Mouse (Mus musculus): ENCODE results near the gene Hyal3. TPM values are rescaled to one million over a fixed set of nuclear protein-coding genes. Genes with fewer than 3 reads are reported as not detected.
"Not testable (repeated sequence)": the region's sequence is repeated elsewhere in the genome, so short reads cannot be mapped to it uniquely, and the experiment has no call there.

Gene Hyal3
- polyA plus RNA-seq, 2 experiments, result 1.2 to 1.4 TPM

GRCm38 (mm10) chr9:107570016-107570415 lies 10.6 kb upstream of the Hyal3 start:
- Histone ChIP-seq H3K9ac (ENCODE audit: low read depth, low read length, severe bottlenecking) (peak overlapping the region; percentile 78), H3K36me3 (ENCODE audit: control insufficient read depth, insufficient read depth, low read length) (peaks cover 43% of the 10 kb centered on the region), H3K4me1 (ENCODE audit: control insufficient read depth, insufficient read depth, low read length) (peaks cover 27% of the 10 kb centered on the region), H3K4me2 (replicated peaks; ENCODE audit: low read depth, low read length, severe bottlenecking) (peak overlapping the region; percentile 93), H3K27ac (replicated peaks; ENCODE audit: low read depth, low read length) (peak overlapping the region; percentile 75; the same call in 1 of the 2 replicates), H3K4me3 (replicated peaks; ENCODE audit: low read length) (peak overlapping the region; percentile 75), H3K9me3 (ENCODE audit: control insufficient read depth, low read length) (no peaks in the 10 kb centered on the region), H3K27me3 (ENCODE audit: control insufficient read depth, insufficient read depth, low read length) (no peaks in the 10 kb centered on the region)
- DNase-seq (ENCODE audit: low spot score) (no peak), ATAC-seq (ENCODE audit: low FRiP score, low read depth) (no peak)
- WGBS, result 31% methylated on average over 13 of the region's 13 CpGs
- TF ChIP-seq POLR2A (IDR thresholded peaks at IDR 0.05; ENCODE audit: borderline replicate concordance, extremely low read depth, insufficient read depth, insufficient read length), result no peak

GRCm38 (mm10) chr9:107570845-107571244 lies 9.8 kb upstream of the Hyal3 start:
- 91% methylated on average over 21 of the region's 21 CpGs for WGBS
- H3K4me3 ChIP-seq (replicated peaks; ENCODE audit: low read length), result peak overlapping the region; percentile 75
- peaks cover 27% of the 10 kb centered on the region for H3K4me1 ChIP-seq (ENCODE audit: control insufficient read depth, insufficient read depth, low read length)
- no peak for ATAC-seq (ENCODE audit: low FRiP score, low read depth)
- no peak for DNase-seq (ENCODE audit: low spot score)
- no peaks in the 10 kb centered on the region for H3K9me3 ChIP-seq (ENCODE audit: control insufficient read depth, low read length)
- no peak overlapping the region; the same call in 1 of the 2 replicates for H3K9ac ChIP-seq (ENCODE audit: low read depth, low read length, severe bottlenecking)
- peaks cover 37% of the 10 kb centered on the region for H3K36me3 ChIP-seq (ENCODE audit: control insufficient read depth, insufficient read depth, low read length)
- H3K27me3 ChIP-seq (ENCODE audit: control insufficient read depth, insufficient read depth, low read length), result no peaks in the 10 kb centered on the region
- H3K4me2 ChIP-seq (replicated peaks; ENCODE audit: low read depth, low read length, severe bottlenecking), result peak overlapping the region; percentile 93
- H3K27ac ChIP-seq (replicated peaks; ENCODE audit: low read depth, low read length), result no peak overlapping the region
- no peak for TF ChIP-seq POLR2A (IDR thresholded peaks at IDR 0.05; ENCODE audit: borderline replicate concordance, extremely low read depth, insufficient read depth, insufficient read length)

- Histone ChIP-seq H3K4me3 (replicated peaks; ENCODE audit: low read length) (no peak overlapping the region), H3K4me1 (ENCODE audit: control insufficient read depth, insufficient read depth, low read length) (peaks cover 36% of the 10 kb centered on the region), H3K27ac (replicated peaks; ENCODE audit: low read depth, low read length) (no peak overlapping the region), H3K9ac (ENCODE audit: low read depth, low read length, severe bottlenecking) (no peak overlapping the region; the same call in 1 of the 2 replicates), H3K36me3 (ENCODE audit: control insufficient read depth, insufficient read depth, low read length) (peaks cover 37% of the 10 kb centered on the region), H3K9me3 (ENCODE audit: control insufficient read depth, low read length) (no peaks in the 10 kb centered on the region), H3K4me2 (replicated peaks; ENCODE audit: low read depth, low read length, severe bottlenecking) (0 out of 2 replicates have a peak overlapping the region, but pooled peaks have one; percentile 93), H3K27me3 (ENCODE audit: control insufficient read depth, insufficient read depth, low read length) (no peaks in the 10 kb centered on the region)
- no peak for TF ChIP-seq POLR2A (IDR thresholded peaks at IDR 0.05; ENCODE audit: borderline replicate concordance, extremely low read depth, insufficient read depth, insufficient read length)
- no peak for ATAC-seq (ENCODE audit: low FRiP score, low read depth)
- DNase-seq (ENCODE audit: low spot score), result no peak
- 91% methylated on average over 22 of the region's 22 CpGs for WGBS
These were observed 8.9 kb upstream of the Hyal3 start for GRCm38 (mm10) chr9:107571534-107572326.

- WGBS, result 97% methylated on average over 2 of the region's 2 CpGs
- no peaks in the 10 kb centered on the region for H3K9me3 ChIP-seq (ENCODE audit: control insufficient read depth, low read length)
- no peak overlapping the region for H3K4me3 ChIP-seq (replicated peaks; ENCODE audit: low read length)
- H3K4me2 ChIP-seq (replicated peaks; ENCODE audit: low read depth, low read length, severe bottlenecking), result no peak overlapping the region
- no peak overlapping the region for H3K27ac ChIP-seq (replicated peaks; ENCODE audit: low read depth, low read length)
- no peaks in the 10 kb centered on the region for H3K27me3 ChIP-seq (ENCODE audit: control insufficient read depth, insufficient read depth, low read length)
- peaks cover 41% of the 10 kb centered on the region for H3K4me1 ChIP-seq (ENCODE audit: control insufficient read depth, insufficient read depth, low read length)
- H3K36me3 ChIP-seq (ENCODE audit: control insufficient read depth, insufficient read depth, low read length), result peaks cover 37% of the 10 kb centered on the region
- TF ChIP-seq POLR2A (IDR thresholded peaks at IDR 0.05; ENCODE audit: borderline replicate concordance, extremely low read depth, insufficient read depth, insufficient read length), result no peak
- DNase-seq (ENCODE audit: low spot score) (no peak), ATAC-seq (ENCODE audit: low FRiP score, low read depth) (no peak)
- no peak overlapping the region for H3K9ac ChIP-seq (ENCODE audit: low read depth, low read length, severe bottlenecking)
These were observed 8.3 kb upstream of the Hyal3 start for GRCm38 (mm10) chr9:107572327-107572662.

GRCm38 (mm10) chr9:107573774-107574173 lies 6.8 kb upstream of the Hyal3 start:
- Histone ChIP-seq H3K36me3 (ENCODE audit: control insufficient read depth, insufficient read depth, low read length) (peaks cover 37% of the 10 kb centered on the region), H3K4me1 (ENCODE audit: control insufficient read depth, insufficient read depth, low read length) (peaks cover 38% of the 10 kb centered on the region)
- not testable (repeated sequence) for H3K27ac ChIP-seq (replicated peaks; ENCODE audit: low read depth, low read length); H3K9me3 ChIP-seq (ENCODE audit: control insufficient read depth, low read length); H3K4me3 ChIP-seq (replicated peaks; ENCODE audit: low read length); ATAC-seq (ENCODE audit: low FRiP score, low read depth); H3K4me2 ChIP-seq (replicated peaks; ENCODE audit: low read depth, low read length, severe bottlenecking); H3K27me3 ChIP-seq (ENCODE audit: control insufficient read depth, insufficient read depth, low read length); DNase-seq (ENCODE audit: low spot score); H3K9ac ChIP-seq (ENCODE audit: low read depth, low read length, severe bottlenecking)
- WGBS, result 82% methylated on average over 6 of the region's 6 CpGs

Measured in limb, embryonic 14.5 days (tissue).